Mouse (Mus musculus) common myeloid progenitor, adult 5-6 weeks (primary cell): Measurements from ENCODE around the gene Cyp3a59. TPM values are rescaled to one million over a fixed set of nuclear protein-coding genes. Genes with fewer than 3 reads are reported as not detected.
"Not testable (repeated sequence)": the region's sequence is repeated elsewhere in the genome, so short reads cannot be mapped to it uniquely, and the experiment has no call there.

Experiments
- ATAC-seq: replicated peaks from 2 replicates; pipeline ENCODE4 v1.8.0; 2016; ENCODE audit warnings: low read depth, mild to moderate bottlenecking, moderate TSS enrichment, inconsistent platforms; ENCODE audit not compliant: poor library complexity, severe bottlenecking
- total RNA-seq: library from RNA; stranded (forward); fragments of 200-1000, 187-1606 nt; gene quantifications from 2 replicates; pipeline ENCODE4 v1.2.3, GENCODE M21; 2017

Cyp3a59 gene
- total RNA-seq: not detected in 2 replicates

- not testable (repeated sequence) for ATAC-seq
These were observed at the start of gene Cyp3a59 for GRCm38 (mm10) chr5:146078945-146079344. Gene Cyp3a59 (plus strand): TSS chr5:146079257.

GRCm38 (mm10) chr5:146070099-146070498, 9.0 kb upstream of the Cyp3a59 start:
- ATAC-seq: no peak

GRCm38 (mm10) chr5:146147903-146148302, 68.8 kb downstream of the Cyp3a59 start:
- no peak for ATAC-seq

- ATAC-seq: no peak
These were observed 71.4 kb downstream of the Cyp3a59 start for GRCm38 (mm10) chr5:146150454-146150853.

- ATAC-seq: not testable (repeated sequence)
These were observed 79.3 kb downstream of the Cyp3a59 start for GRCm38 (mm10) chr5:146158326-146158725.

GRCm38 (mm10) chr5:146160439-146160838, 81.4 kb downstream of the Cyp3a59 start, which contains the start of gene Gm5565:
Gene Gm5565 (minus strand): TSS chr5:146160539.
- not testable (repeated sequence) for ATAC-seq

Other genes starting within 250 kb of the Cyp3a59 start
- gene Cyp3a11, start 199.3 kb upstream of the Cyp3a59 start, total RNA-seq: not detected in 2 replicates
- gene Cyp3a25, start 69.6 kb upstream of the Cyp3a59 start, total RNA-seq: not detected in 2 replicates
- gene Gm5565, start 81.3 kb downstream of the Cyp3a59 start, total RNA-seq: not detected in 2 replicates
- gene Gm6309, start 91.5 kb downstream of the Cyp3a59 start, total RNA-seq: not detected in 2 replicates
- gene 1700001J03Rik, start 106.0 kb downstream of the Cyp3a59 start, total RNA-seq: not detected in 2 replicates
- gene Rnf6, start 142.3 kb downstream of the Cyp3a59 start, total RNA-seq: 44.5 and 52.1 TPM in 2 replicates
- gene Cdk8, start 152.0 kb downstream of the Cyp3a59 start, total RNA-seq: 44.0 and 46.9 TPM in 2 replicates